ENCODE assay signal across 21 mouse cellular contexts in genomic region chr7:99263509-99263908, GRCm38 (mm10). TPM values are rescaled to one million over a fixed set of nuclear protein-coding genes. Genes with fewer than 3 reads are reported as not detected.
DNase-seq lines count a peak whose midpoint lies in the region; ATAC-seq and TF ChIP-seq lines count a peak whose summit lies in the region.
"Had no signal": no experiment of that assay in that cellular context is flagged by ENCODE, and none has a peak within 500 bp of the region (broad histone marks: within the 10 kb centered on the region; RNA-seq: fewer than 3 reads in every experiment).

No protein-coding gene starts in this region.

- peaks cover 26% of the 10 kb centered on the region for H3K4me1 ChIP-seq in bone marrow macrophage, adult 2 months (ENCODE audit: control insufficient read depth, insufficient read depth, low read length)
- peaks cover 26% of the 10 kb centered on the region for H3K4me1 ChIP-seq in hindbrain, embryonic 10.5 days (replicated peaks)
- peaks cover 4% of the 10 kb centered on the region; the same call in 1 of the 2 replicates for H3K4me1 ChIP-seq in forebrain, embryonic 13.5 days

- intact Hi-C loops in gastrocnemius, adult 2 months (cut with DNase I) = no loop called here

- peak; percentile 41 for DNase-seq in lung, postnatal 10 days
- no peak for DNase-seq in lung, postnatal 14 days
- peak; percentile 46 for DNase-seq in ZHBTc4 (ENCODE audit: low read depth, low spot score)
- no peak for DNase-seq in gastrocnemius, adult 2 months
- DNase-seq in hindbrain, embryonic 10.5 days (ENCODE audit: low spot score) = no peak
- DNase-seq: adrenal gland, adult 8-10 months; adrenal gland, postnatal 14 days; cerebellum, adult 11-12 months; cerebellum, adult 2 months; cerebellum, adult 9-10 months; cerebellum, postnatal 10 days; cerebellum, postnatal 25 days had no signal

- TF ChIP-seq POLR2A in bone marrow macrophage, adult 2 months (IDR thresholded peaks at IDR 0.05; ENCODE audit: borderline replicate concordance, low read depth, low read length) = no peak

- peaks cover 38% of the 10 kb centered on the region for H3K27me3 ChIP-seq in hindbrain, embryonic 10.5 days (ENCODE audit: insufficient read depth, poor library complexity, severe bottlenecking)
- H3K27me3 ChIP-seq in forebrain, embryonic 13.5 days = 0 out of 2 replicates have a peak, but pooled peaks cover 4% of the 10 kb centered on the region

- no peak overlapping the region for H3K4me3 ChIP-seq in bone marrow macrophage, adult 2 months (ENCODE audit: insufficient read depth, low read length)
- H3K4me3 ChIP-seq in gastrocnemius, adult 2 months = no peak overlapping the region
- no peak overlapping the region for H3K4me3 ChIP-seq in hindbrain, embryonic 10.5 days
- no peak overlapping the region for H3K4me3 ChIP-seq in forebrain, embryonic 13.5 days
- H3K4me3 ChIP-seq: embryonic facial prominence, embryonic 10.5 days; embryonic facial prominence, embryonic 12.5 days had no signal

- no peak overlapping the region for H3K9ac ChIP-seq in forebrain, embryonic 13.5 days
- H3K9ac ChIP-seq: embryonic facial prominence, embryonic 12.5 days had no signal

- no peak for TF ChIP-seq CTCF in bone marrow macrophage, adult 2 months (IDR thresholded peaks at IDR 0.05; ENCODE audit: low read depth, low read length)
- no peak for TF ChIP-seq CTCF in gastrocnemius, adult 2 months (IDR thresholded peaks at IDR 0.05)

- no peaks in the 10 kb centered on the region for H3K9me3 ChIP-seq in hindbrain, embryonic 10.5 days
- no peaks in the 10 kb centered on the region for H3K9me3 ChIP-seq in forebrain, embryonic 13.5 days (replicated peaks)
- H3K9me3 ChIP-seq: embryonic facial prominence, embryonic 10.5 days; embryonic facial prominence, embryonic 12.5 days had no signal

- ATAC-seq in megakaryocyte progenitor cell, adult 5-6 weeks (replicated peaks; ENCODE audit: poor library complexity) = peak; percentile 21; the same call in 1 of the 2 replicates
- ATAC-seq in forebrain, embryonic 13.5 days = no peak
- ATAC-seq: activated CD4-positive, CD25-positive, alpha-beta regulatory T cell, adult 4 months; forebrain, embryonic 14.5 days; forebrain, embryonic 16.5 days had no signal

- peak overlapping the region; percentile 51 for H3K27ac ChIP-seq in bone marrow macrophage, adult 2 months (ENCODE audit: insufficient read depth, low read depth, low read length)
- H3K27ac ChIP-seq in gastrocnemius, adult 2 months = no peak overlapping the region
- no peak overlapping the region for H3K27ac ChIP-seq in hindbrain, embryonic 10.5 days
- no peak overlapping the region for H3K27ac ChIP-seq in forebrain, embryonic 13.5 days
- H3K27ac ChIP-seq: embryonic facial prominence, embryonic 10.5 days; embryonic facial prominence, embryonic 12.5 days had no signal

- H3K4me2 ChIP-seq in forebrain, embryonic 13.5 days = no peak overlapping the region
- H3K4me2 ChIP-seq: embryonic facial prominence, embryonic 12.5 days had no signal

- H3K36me3 ChIP-seq in hindbrain, embryonic 10.5 days = no peaks in the 10 kb centered on the region
- H3K36me3 ChIP-seq in forebrain, embryonic 13.5 days (ENCODE audit: poor library complexity, severe bottlenecking) = no peaks in the 10 kb centered on the region
- H3K36me3 ChIP-seq: embryonic facial prominence, embryonic 10.5 days; embryonic facial prominence, embryonic 12.5 days had no signal

- 70% methylated on average over 4 of the region's 4 CpGs for WGBS in hindbrain, embryonic 10.5 days
- WGBS in forebrain, embryonic 13.5 days = 78% methylated on average over 4 of the region's 4 CpGs

RNA-seq across cellular contexts. Expression of gene Map6, which starts 3.7 kb away (rescaled TPM):
- 0.81 and 0.83 TPM in 2 replicates for polyA plus RNA-seq in bone marrow macrophage, adult 2 months (2012; ENCODE audit: insufficient read depth, insufficient read length, missing spikeins)
- 0.56 TPM in 1 of 2 replicates, not detected in the other for total RNA-seq in megakaryocyte progenitor cell, adult 5-6 weeks (2015)
- total RNA-seq in megakaryocyte progenitor cell, adult 5-6 weeks (2017) = not detected in 2 replicates
- total RNA-seq in gastrocnemius, adult 2 months (2021) = 1 to 10 TPM; 2.6 to 5.2 TPM
- polyA plus RNA-seq in hindbrain, embryonic 10.5 days (2016; fragmentation: Nextera tagmentation; extraction: Ambion mirVana) = 32.9 and 65.5 TPM in 2 replicates
- polyA plus RNA-seq in forebrain, embryonic 13.5 days (2015; fragmentation: Nextera tagmentation; extraction: Ambion mirVana) = 46.9 and 51.3 TPM in 2 replicates
- total RNA-seq: MEL had no signal

RNA-seq across cellular contexts. Expression of gene Mogat2, which starts 25.1 kb away (rescaled TPM):
- not detected in 2 replicates for polyA plus RNA-seq in bone marrow macrophage, adult 2 months (2012; ENCODE audit: insufficient read depth, insufficient read length, missing spikeins)
- total RNA-seq in megakaryocyte progenitor cell, adult 5-6 weeks (2015) = 7.4 and 8.2 TPM in 2 replicates
- total RNA-seq in megakaryocyte progenitor cell, adult 5-6 weeks (2017) = 8.2 and 9.8 TPM in 2 replicates
- total RNA-seq in gastrocnemius, adult 2 months (2021) = not detected
- 21.2 and 31.5 TPM in 2 replicates for polyA plus RNA-seq in hindbrain, embryonic 10.5 days (2016; fragmentation: Nextera tagmentation; extraction: Ambion mirVana)
- 3.0 and 3.1 TPM in 2 replicates for polyA plus RNA-seq in forebrain, embryonic 13.5 days (2015; fragmentation: Nextera tagmentation; extraction: Ambion mirVana)
- total RNA-seq: MEL had no signal
- polyA plus RNA-seq: activated CD4-positive, CD25-positive, alpha-beta regulatory T cell, adult 4 months; cerebellum, adult 2 months had no signal

Comparison
In these comparisons a context has a peak if more than half of its experiments do, and no peak if none do; other contexts are left out.
1. DNase-seq: peak in lung, postnatal 10 days (single experiment) and ZHBTc4 (single experiment); none in lung, postnatal 14 days (single experiment), gastrocnemius, adult 2 months (single experiment) and hindbrain, embryonic 10.5 days (single experiment).
2. RNA of gene Map6, which starts 3.7 kb away (polyA plus RNA-seq): 32.9 to 65.5 TPM in hindbrain, embryonic 10.5 days and 46.9 to 51.3 TPM in forebrain, embryonic 13.5 days; 0.81 to 0.83 TPM in bone marrow macrophage, adult 2 months; every median in the first group is over 10 times any median in the second.